Comparison of ENCODE assay signal across 9 mouse cellular contexts in the genomic region with DNA sequence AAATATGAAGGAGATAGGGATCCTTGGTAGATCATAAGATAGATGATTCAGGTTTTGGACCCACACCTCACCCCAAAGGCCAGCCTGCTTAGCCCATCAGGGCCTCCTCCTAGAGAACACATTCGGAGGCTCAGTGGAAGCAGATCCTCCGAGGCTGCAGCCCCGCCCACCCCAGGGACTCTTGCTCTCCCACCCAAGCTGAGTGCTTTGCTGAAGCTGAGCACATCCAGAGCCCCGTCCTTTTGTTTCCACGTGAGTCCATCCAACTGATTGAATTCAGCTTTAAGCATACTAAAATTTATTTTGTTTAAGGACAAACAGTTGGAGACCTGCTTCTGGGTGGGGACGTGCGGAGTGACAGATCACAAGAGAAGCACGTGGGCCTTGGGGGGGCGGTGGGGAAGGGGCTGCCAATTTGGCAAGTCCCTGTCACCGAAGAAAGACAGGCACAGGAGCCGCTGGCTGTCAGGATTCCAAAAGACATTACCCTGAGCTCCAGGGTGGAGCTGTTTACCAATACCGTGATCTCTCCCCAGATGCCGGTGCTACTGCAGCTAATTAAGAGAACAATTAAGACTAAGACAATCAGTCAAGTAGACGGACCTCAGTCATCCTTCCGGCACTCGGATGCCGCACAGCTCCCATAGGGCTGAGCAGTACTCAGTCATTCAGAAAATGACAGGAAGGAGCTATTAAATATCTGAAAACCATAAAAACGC.
DNase-seq lines count a peak whose midpoint lies in the region; ATAC-seq lines count a peak whose summit lies in the region.
"Had no signal": no experiment of that assay in that cellular context is flagged by ENCODE, and none has a peak within 500 bp of the region (broad histone marks: within the 10 kb centered on the region; RNA-seq: fewer than 3 reads in every experiment).

No protein-coding gene starts in this region.

- peak overlapping the region; percentile 37 for H3K4me2 ChIP-seq in kidney, embryonic 15.5 days
- peak overlapping the region; percentile 40 for H3K4me2 ChIP-seq in embryonic facial prominence, embryonic 13.5 days
- H3K4me2 ChIP-seq in hindbrain, embryonic 16.5 days (ENCODE audit: low read length): peak overlapping the region; percentile 57
- peak overlapping the region; percentile 48 for H3K4me2 ChIP-seq in neural tube, embryonic 13.5 days

- no peaks in the 10 kb centered on the region for H3K27me3 ChIP-seq in kidney, embryonic 15.5 days
- no peaks in the 10 kb centered on the region for H3K27me3 ChIP-seq in embryonic facial prominence, embryonic 13.5 days
- H3K27me3 ChIP-seq in hindbrain, embryonic 16.5 days (replicated peaks; ENCODE audit: control insufficient read depth, insufficient read depth, low read length): no peaks in the 10 kb centered on the region
- no peaks in the 10 kb centered on the region for H3K27me3 ChIP-seq in neural tube, embryonic 13.5 days

- no peak overlapping the region for H3K9ac ChIP-seq in kidney, embryonic 15.5 days
- H3K9ac ChIP-seq in embryonic facial prominence, embryonic 13.5 days: 0 out of 2 replicates have a peak overlapping the region, but pooled peaks have one; percentile 22
- H3K9ac ChIP-seq in hindbrain, embryonic 16.5 days (ENCODE audit: low read depth, low read length): peak overlapping the region; percentile 55
- peak overlapping the region; percentile 52 for H3K9ac ChIP-seq in neural tube, embryonic 13.5 days
- H3K9ac ChIP-seq: liver, embryonic 14.5 days had no signal

- DNase-seq in kidney, postnatal 14 days: no peak
- no peak for DNase-seq in right cerebral cortex, postnatal 14 days
- no peak for DNase-seq in gastrocnemius, adult 18-20 months (ENCODE audit: low spot score)
- no peak for DNase-seq in spleen, postnatal 36 days (ENCODE audit: low spot score in 2 of 2)

- ATAC-seq in kidney, embryonic 15.5 days (replicated peaks; ENCODE audit: low FRiP score): no peak
- ATAC-seq in embryonic facial prominence, embryonic 13.5 days (ENCODE audit: insufficient number of reproducible peaks, insufficient read depth, low FRiP score, low TSS enrichment, low read depth): no peak
- ATAC-seq in hindbrain, embryonic 16.5 days: peak; percentile 84
- ATAC-seq in neural tube, embryonic 13.5 days (ENCODE audit: low read depth): peak; percentile 93

- H3K9me3 ChIP-seq in kidney, embryonic 15.5 days (replicated peaks): no peaks in the 10 kb centered on the region
- H3K9me3 ChIP-seq in embryonic facial prominence, embryonic 13.5 days: no peaks in the 10 kb centered on the region
- H3K9me3 ChIP-seq in hindbrain, embryonic 16.5 days (ENCODE audit: control insufficient read depth, low read length): no peaks in the 10 kb centered on the region
- H3K9me3 ChIP-seq in neural tube, embryonic 13.5 days: no peaks in the 10 kb centered on the region

- H3K27ac ChIP-seq in kidney, embryonic 15.5 days: no peak overlapping the region
- H3K27ac ChIP-seq in embryonic facial prominence, embryonic 13.5 days: no peak overlapping the region
- H3K27ac ChIP-seq in hindbrain, embryonic 16.5 days (ENCODE audit: low read depth, low read length): no peak overlapping the region
- H3K27ac ChIP-seq in neural tube, embryonic 13.5 days (replicated peaks): no peak overlapping the region
- H3K27ac ChIP-seq: liver, embryonic 14.5 days had no signal

- H3K4me3 ChIP-seq in kidney, embryonic 15.5 days (replicated peaks): no peak overlapping the region
- H3K4me3 ChIP-seq in embryonic facial prominence, embryonic 13.5 days: no peak overlapping the region
- H3K4me3 ChIP-seq in hindbrain, embryonic 16.5 days (ENCODE audit: low read length): peak overlapping the region; percentile 29
- peak overlapping the region; percentile 16 for H3K4me3 ChIP-seq in neural tube, embryonic 13.5 days

- WGBS in kidney, embryonic 15.5 days: 34% methylated on average over 18 of the region's 18 CpGs
- 31% methylated on average over 18 of the region's 18 CpGs for WGBS in embryonic facial prominence, embryonic 13.5 days
- WGBS in hindbrain, embryonic 16.5 days: 13% methylated on average over 18 of the region's 18 CpGs
- 22% methylated on average over 18 of the region's 18 CpGs for WGBS in neural tube, embryonic 13.5 days

- no peaks in the 10 kb centered on the region for H3K36me3 ChIP-seq in kidney, embryonic 15.5 days
- H3K36me3 ChIP-seq in embryonic facial prominence, embryonic 13.5 days: no peaks in the 10 kb centered on the region
- H3K36me3 ChIP-seq in hindbrain, embryonic 16.5 days (ENCODE audit: control insufficient read depth, insufficient read depth, low read length): no peaks in the 10 kb centered on the region
- H3K36me3 ChIP-seq in neural tube, embryonic 13.5 days: no peaks in the 10 kb centered on the region

- no peaks in the 10 kb centered on the region for H3K4me1 ChIP-seq in kidney, embryonic 15.5 days
- H3K4me1 ChIP-seq in embryonic facial prominence, embryonic 13.5 days: peaks cover 10% of the 10 kb centered on the region; the same call in 1 of the 2 replicates
- peaks cover 10% of the 10 kb centered on the region for H3K4me1 ChIP-seq in hindbrain, embryonic 16.5 days (ENCODE audit: control insufficient read depth, insufficient read depth, low read depth, low read length)
- H3K4me1 ChIP-seq in neural tube, embryonic 13.5 days (replicated peaks): peaks cover 10% of the 10 kb centered on the region

Comparison
In these comparisons a context has a peak if more than half of its experiments do, and no peak if none do; other contexts are left out.
1. ATAC-seq: peak in hindbrain, embryonic 16.5 days (single experiment) and neural tube, embryonic 13.5 days (single experiment); none in kidney, embryonic 15.5 days (single experiment) and embryonic facial prominence, embryonic 13.5 days (single experiment).
2. H3K4me3 ChIP-seq: peak in hindbrain, embryonic 16.5 days (single experiment) and neural tube, embryonic 13.5 days (single experiment); none in kidney, embryonic 15.5 days (single experiment) and embryonic facial prominence, embryonic 13.5 days (single experiment).
3. Peak in every context shown above with its lines, with median percentiles within 50 percentile points of each other: H3K4me2 ChIP-seq.